Mouse (Mus musculus) retina, postnatal 1 day (tissue): ENCODE measurements at regions not wholly inside any gene's neighbourhood (a gene's known extent, or its start where the extent isn't known, plus 50 kb on each side); places are given as distances from the start of the nearest gene placed in this dataset.

Experiments used
- DNase-seq: peaks from one replicate; pipeline ENCODE4 v3.0.0-alpha.2; 2012

DNA sequence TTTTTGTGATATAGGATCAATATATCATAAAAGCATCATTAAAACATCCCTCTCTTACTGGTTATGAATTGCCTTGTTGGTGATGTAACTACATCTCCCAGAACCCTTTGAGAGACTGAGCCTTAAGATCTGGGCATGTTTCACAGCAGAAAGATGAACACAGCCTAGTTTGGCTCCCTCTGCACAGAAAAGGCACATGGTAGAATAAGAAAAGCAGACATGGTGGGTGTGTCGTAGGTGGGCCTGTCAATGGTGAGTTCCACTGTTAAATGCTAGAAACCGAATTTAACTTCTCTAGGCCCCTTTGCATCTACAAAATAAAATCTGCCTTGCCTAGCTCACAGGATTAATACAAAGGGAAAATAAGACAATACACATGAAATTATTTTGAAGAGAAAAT, 343.3 kb upstream of the Smarca2 start:
- no peak for DNase-seq

DNA sequence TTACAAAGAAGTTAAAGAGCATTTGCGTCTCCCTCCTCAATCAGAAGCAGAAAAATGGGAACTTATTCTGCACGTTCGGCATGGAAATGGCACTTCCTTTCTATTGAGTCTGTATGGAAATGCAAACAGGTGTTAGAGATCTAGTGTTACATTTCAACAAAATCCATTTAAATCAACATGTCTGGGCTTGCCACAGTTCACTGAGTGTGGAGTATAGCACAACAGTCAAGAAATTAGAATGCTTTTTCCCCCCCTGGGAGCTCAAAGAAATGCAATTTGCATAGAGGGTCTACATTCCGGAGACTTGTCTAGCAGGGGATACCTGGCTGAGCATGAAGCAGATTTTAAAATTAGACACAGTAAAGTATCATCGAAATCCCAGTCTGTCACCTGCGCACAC, 308.5 kb upstream of the Smarca2 start:
- DNase-seq = no peak

DNA sequence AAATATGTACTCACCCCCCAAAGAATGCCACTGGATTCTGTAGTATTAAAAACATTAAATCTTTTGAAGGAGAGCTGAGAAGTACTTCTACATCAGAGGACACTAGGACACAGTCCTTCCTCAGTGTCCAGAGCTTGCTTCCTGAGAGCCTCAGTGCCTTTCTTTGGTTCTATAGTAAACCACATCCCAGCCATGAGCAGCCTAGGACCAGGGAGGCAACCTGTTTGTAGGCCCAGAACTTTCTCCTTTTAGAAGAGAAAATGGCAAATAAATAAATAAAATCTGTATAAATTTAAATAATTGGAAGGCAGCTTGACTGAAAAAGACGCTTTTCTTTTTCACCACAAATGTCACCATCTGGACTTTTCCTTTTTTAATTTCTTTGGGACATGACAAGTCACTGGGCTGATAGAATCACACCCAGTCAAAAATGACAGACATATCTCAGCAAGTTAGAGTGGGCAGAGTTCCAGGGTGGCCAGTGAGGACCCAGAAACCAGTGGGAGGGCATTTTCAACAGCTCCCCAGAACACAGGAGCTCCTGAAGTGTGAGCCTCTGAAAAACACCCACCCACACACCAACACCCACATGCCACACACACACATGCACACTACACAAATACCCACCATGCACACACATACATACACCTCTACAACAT, 296.2 kb upstream of the Smarca2 start:
- no peak for DNase-seq

DNA sequence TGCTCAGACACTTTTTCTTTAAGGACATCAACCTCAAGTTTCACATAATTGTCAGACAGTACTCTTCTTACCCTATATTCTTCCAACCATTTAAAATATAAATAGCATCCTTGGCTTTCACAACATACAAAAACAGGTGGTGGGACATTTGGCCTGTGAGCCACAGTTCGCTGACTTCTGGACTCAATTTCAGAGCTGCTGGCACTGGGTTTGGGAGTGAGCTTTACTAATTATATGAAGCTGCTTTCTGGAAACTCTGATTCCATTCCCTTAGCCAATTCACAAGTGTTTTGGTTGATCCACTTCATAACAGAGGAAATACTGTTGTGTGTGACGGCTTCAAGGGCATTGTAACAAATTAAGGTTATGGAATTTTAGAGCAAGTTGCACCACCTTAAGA, 285.9 kb upstream of the Smarca2 start:
- DNase-seq = no peak

DNA sequence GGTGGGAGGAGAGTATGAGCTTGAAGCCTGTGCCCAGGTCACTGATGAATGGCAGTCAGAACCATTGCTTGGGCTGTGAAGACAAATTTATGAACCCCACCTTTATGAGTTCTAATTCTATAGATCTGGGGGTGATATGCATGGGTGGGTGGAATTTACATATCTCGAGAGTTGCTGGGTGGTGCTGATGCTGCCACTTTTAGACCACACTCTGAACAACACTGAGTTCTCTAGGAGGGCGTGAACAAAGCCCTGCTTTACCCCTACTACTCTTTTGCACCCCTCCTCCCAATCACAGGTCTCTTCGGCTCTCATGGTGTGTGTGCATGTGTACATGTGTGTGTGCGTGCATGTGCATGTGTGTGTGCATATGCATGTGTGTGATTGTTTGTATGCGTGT, 281.2 kb upstream of the Smarca2 start:
- no peak for DNase-seq

DNA sequence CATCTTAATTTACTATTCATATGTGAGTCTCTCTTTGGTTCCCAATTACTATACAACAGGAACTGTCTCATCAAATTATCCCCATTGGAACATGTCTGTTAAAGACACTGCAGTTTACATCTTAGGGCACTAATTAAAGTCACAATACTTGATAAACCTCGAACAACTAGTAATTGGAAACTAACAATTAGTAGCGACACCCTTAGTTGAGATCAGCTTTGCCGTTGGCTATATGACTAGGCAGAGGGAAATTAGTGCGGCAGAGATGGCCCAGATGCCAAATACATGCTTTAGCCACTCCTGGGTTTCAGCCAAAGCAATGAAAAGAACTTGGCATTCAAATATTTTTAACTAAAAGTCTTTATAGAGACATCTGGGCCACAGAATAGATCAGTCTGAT, 265.7 kb upstream of the Smarca2 start:
- DNase-seq = peak; percentile 26

DNA sequence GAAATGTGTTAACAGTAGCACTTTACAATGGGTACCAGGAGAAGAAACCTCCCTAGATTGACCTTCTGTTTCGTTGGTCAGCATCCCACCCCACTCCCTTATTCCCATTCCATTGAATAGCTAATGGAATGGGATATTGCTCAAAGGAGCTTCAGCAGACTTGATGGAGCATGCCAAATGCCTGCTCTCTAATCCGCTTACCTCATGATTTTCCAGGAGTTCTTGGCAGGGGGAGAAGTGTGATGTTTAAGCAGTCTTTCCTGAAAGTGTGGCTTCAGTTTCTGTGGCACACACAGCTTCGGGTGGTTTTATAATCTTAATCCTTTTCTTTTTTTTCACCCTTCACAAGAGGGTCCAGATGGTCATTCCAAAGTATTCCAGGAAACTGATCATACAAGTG, 264.7 kb upstream of the Smarca2 start:
- peak; percentile 31 for DNase-seq

DNA sequence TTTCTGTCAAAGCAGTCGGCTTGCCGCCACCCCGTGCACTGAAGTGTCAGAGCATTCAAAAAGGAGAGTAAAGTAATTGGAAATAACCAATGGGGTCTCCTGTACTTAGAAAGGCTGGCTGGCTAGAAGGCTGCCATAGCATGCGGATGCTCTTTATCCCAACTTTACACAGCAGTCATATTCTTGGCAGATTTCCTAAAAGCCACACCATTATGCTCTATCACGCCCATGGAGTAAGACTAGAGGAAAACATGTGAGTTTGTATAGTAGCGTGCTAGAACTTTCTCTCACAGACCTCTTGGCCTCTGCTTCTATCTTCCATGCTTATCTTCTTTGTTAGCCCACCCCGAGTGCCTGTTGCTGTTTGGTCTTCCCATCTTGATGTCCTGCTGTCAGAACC, 249.8 kb upstream of the Smarca2 start:
- no peak for DNase-seq

DNA sequence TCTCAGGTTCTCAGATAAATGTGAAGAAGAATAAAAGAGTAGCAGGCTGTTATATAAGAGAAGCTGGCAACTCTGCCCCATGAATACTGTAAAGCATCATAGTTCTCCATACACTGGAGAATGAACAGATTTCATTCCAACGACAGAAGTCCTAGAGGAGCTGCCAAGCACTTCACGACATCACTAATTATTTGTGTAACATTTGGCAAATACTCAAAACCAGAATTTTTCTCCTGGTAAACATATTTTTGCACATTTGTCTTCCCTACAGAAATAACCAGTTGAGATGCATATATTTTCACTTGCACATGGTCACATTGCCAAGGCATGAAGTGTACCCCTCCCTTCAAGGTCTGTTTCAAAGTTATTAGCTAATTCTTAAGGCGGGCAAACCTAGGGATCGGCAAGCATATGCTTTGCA, 220.9 kb upstream of the Smarca2 start:
- no peak for DNase-seq

DNA sequence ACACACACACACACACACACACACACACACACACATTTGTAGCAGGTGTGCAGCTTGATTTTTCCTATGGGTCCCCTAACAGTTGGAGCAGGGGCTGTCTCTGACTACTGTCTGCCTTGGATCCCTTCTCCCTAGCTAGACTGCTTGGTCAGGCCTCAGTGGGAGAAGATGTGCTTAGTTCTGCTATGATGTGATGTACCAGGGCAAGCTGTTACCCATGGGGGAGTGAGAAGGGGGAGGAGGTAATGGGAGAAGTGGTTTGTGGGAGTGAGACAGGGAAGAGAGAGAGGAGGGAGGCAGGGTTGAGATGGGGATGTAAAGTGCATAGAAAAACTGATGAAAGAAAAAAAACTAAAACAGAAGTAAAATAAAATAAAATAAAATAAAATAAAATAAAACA, 218.8 kb upstream of the Smarca2 start:
- DNase-seq = no peak

DNA sequence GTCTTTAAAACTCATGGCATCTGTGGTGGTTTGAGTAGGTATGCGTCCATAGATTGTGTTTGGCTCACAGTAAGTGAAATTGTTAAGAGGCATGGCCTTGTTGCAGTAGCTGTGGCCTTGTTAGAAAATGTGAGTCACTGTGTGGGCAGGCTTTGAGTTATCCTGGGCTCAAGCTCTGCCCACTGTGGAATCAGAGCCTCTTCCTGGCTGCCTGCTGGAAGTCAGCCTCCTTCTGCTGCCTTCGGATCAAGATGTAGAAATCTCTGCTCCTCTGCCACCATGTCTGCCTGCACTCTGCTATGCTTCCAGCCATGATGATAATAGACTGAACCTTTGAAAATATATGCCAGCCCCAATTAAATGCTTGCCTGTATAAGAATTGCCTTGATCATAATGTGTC, 192.2 kb upstream of the Smarca2 start:
- DNase-seq = no peak

DNA sequence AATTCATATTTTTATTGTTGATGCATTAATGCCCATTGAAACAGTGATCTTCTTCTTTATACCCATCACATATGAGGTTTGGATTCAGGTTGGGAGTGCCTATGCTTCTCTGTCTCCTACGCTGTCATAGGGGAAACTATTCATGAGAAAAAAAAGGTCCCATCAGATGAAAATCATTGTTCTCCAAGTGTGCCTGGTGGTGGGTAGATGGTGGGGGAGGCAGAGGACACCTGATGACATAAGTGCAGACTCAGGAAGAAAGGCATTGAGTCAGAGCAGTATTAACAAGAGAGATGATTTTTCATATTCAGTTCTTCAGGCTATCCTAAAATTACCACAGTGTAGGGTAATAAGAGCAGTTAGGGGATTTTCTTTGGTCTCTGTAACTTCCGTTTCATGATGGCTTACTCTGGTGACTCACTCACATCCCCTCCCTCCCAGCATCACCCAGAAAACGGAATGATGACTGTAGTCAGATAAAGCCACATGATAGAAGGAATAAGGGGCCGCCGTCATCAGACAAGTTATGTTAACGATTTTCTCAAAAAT, 190.3 kb upstream of the Smarca2 start:
- DNase-seq = no peak

DNA sequence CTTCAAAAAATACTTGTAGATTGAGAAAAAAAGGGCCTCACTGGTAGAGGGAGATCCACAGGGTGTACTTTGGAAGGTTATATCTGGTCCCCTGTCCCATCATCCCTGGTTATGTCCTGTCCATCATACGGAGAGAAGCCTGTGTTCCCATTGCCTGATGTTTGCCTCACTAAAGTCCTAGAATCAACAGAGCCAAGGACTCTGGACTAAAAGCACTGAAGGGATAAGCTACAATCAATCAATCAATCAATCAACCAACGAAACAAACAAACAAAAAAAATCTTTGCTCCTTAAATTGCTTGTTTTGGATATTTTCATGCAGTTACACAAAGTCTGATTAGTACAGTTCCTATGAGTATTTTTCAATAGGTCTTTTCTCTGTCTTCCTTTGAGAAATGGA, 185.1 kb upstream of the Smarca2 start:
- DNase-seq = no peak

DNA sequence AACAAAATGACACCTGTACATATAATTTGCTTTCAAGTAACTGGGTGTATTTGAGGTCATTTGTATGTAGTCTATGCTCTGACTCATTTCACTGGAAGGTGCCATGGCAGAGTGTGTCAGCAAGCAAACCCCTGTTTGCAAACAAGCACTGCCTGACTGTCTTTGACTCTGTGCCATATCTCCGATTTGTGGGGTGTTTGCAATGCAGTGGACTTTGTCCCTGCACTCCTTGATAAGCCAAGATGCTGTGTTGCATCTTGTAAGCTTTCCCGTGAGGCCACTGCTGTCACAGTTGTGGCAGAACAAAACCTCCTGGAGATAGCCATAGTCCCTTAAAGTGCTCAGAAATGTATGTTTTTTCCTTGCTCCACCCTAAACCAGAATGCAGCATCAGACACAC, 165.7 kb upstream of the Smarca2 start:
- no peak for DNase-seq

DNA sequence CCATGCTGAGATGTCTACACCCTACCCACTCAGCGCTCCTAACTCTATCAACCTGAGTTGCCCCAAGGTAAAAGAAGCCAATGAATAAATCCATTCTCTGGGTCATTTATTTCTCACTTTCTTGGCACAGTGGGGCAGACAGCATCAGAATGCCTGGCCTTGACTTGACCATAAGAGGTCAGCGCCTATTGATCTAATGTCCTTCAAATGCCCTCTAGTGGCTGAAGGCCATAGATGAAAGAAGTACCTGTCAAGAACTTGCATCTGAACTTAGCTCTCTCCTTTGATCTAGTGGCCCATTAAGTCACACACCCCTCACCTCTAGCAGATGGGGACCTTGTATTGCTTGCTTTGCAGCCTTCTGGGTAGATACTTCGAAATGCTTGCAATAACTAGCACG, 159.5 kb upstream of the Smarca2 start:
- no peak for DNase-seq

DNA sequence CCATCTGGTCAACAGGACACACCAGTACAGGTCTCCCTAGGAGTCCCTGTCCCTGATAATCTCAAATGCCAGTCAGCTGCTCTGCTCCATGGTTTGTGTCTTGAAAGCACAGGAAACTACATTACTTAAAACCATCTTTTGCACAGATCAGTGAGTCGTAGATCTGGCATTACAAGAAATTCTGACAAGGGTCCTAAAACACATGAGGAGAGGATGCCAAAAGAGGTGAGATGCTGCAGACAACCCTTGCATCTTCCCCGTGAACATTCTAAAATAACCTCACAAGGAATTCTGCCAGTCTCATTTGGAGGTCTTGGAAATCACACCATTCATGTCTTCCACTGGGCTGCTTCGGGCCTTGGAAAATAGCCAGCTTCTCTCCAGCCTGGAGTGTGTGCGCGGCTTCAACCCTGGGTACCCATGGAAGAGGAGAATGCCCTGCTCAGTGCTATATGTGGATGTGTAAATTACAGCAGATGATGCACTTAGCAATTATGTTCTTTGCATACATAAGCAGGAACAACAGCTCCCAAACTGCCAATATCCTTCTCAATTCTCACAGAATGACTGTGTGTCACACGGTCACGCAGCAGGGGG, 157.3 kb upstream of the Smarca2 start:
- DNase-seq = no peak

DNA sequence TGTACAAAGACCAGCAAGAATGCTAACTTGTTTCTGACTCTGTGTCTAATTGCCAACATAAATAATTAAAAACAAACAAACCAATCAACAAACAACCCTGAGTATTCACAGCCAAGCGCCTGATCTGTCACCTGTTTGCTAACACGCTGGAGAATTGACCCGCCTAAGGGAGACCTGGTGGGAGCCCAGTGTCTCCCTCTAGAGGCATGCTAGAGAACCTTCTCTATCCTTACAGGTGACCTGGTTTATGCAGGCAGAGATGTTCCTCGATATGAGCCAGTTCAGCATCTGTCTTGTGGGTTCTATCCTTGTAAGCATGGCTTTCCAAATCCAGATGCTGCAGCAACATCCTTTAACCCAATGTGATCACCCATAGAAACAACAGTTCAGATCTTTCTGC, 143.1 kb upstream of the Smarca2 start:
- DNase-seq = no peak

DNA sequence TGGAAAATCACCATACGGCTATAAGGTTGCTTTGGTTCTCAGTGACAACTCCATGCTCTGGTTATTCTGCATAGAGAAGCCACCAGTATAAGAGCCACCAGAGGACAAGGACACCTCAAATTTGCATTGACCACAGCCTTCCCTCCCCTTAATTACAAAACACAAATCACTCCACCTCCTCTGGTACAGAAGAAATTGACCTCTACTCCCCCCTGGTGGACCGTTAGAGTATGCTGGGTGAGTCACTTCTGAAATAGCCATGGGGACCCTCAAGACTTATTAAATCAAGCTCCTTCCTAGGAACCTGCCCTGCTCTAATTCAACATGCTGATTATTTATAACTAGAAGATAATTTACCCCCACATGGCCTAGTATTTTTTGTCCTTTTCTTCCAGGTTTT, 139.6 kb upstream of the Smarca2 start:
- DNase-seq = peak; percentile 77

DNA sequence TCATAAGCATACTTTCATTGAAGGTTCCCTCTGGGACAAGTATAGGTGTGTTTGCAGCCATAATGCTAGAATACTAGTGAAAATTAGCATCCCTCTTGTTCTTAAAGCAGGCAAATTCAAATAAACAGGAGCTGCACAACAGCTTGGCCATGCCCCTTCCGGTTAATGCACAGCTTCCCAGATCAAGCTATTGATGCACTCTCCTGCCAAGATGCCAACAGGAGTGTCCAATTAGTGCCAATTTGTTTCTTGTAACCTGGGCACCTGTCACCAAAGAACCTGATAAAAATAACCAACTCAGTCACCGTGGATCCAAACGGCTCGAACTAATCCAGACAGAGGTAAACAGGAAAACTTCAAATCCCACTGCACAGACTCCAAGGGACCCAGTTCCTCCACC, 138.6 kb upstream of the Smarca2 start:
- no peak for DNase-seq

DNA sequence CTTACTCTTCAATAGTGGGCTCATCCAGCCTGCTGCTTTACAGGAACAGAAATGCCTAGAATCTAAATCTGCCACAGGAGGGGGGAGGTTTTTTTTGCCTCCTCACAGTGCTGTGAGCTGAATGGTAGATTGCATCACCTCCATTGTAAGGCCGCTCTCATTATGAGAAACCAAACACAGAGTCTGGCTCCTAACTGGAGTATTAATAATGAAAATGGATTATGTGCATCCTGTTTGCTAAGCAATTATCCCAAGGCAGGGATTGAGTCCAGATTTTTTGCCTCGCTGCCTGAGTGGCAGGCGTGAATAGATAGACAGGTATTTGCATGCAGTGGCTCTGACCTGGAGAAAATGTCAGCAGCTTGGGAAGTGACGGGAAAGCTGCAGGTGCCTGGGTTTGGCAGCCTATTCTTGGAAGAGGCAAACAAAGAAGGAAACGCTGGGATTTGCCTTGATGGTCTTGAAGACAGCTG, 137.6 kb upstream of the Smarca2 start:
- DNase-seq = peak; percentile 62

DNA sequence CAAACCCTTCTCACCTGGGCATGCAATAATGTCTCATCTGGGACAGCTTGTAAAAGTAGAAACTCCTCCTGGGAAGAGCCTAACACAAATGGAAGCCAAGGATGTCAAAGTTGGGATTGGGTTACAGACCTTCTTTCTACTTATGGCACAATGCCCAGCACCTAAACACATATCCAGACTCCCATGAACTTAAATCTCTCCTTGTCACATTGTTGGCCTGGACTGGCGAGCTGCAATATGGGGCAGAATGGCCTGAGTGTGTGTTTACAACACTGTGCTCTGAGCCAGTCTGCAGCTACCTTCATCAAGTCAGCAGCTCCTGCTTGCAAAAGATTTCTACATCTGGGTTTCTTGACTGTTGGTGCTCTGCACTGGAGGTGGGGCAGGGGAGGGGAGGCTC, 132.2 kb upstream of the Smarca2 start:
- no peak for DNase-seq

DNA sequence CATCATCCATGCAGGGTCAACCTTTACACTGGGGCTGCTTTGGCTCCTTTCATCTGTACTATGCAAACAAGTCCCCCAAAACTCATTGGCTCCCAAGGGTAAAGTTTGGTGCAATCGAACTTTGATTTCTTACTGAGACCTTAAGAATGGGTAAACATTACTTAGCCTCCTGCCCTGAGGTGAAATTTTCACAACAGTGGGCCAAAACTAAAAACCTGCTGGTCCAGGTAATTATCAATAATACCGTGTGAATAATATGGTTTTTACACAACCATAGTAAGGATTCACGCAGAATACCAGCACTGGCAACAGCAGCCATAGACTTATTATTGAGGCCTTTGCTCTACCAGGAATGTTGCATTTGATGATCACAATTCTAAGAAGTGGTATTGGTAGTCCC, 131.6 kb upstream of the Smarca2 start:
- DNase-seq = no peak

DNA sequence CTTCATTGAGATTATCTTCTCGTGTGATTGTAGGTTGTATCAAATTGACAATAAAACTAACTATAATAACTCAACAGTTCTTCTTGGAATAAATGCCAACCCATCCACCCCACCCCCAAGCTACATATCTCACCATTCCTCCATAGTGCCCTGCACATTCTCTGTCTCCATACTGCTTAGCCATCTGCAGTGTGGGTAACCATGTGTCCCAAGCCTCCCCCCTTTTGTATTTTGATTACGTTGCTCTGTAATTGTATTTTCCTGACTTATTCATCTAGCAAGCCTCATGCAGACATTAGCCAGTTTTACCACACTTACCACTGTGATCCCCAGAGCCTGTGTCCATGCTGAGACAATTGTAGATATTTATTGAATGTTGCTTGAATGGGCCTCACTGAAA, 129.7 kb upstream of the Smarca2 start:
- peak; percentile 55 for DNase-seq

DNA sequence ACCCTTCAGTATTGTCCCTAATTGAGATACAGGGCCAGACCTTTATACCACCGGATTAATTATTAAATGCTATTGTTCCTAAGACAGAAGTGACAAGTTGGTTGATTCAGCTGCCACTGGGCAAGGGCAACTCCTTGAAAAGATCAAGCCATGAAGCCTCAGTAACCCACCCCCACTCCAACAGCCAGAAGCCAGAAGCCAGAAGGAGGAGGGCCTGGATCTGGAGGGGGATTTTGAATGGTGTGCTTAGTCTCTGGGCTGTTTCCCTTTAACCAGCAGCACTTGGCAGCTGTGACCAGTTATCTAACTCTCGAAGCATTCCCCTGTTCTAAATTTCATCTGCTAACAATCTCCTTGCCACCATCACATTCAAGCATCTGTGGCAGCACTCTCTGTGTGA, 129.1 kb upstream of the Smarca2 start:
- DNase-seq = peak; percentile 74
